In genomic region chr4:141067516-141068046, GRCm38 (mm10) we compare ENCODE assay signal across 9 mouse cellular contexts. TPM values are rescaled to one million over a fixed set of nuclear protein-coding genes. Genes with fewer than 3 reads are reported as not detected.
DNase-seq lines count a peak whose midpoint lies in the region; ATAC-seq and TF ChIP-seq lines count a peak whose summit lies in the region.
"Had no signal": no experiment of that assay in that cellular context is flagged by ENCODE, and none has a peak within 500 bp of the region (broad histone marks: within the 10 kb centered on the region; RNA-seq: fewer than 3 reads in every experiment).

No protein-coding gene starts in this region.

- ATAC-seq in forebrain, embryonic 12.5 days (ENCODE audit: low FRiP score), result no peak
- no peak for ATAC-seq in forebrain, embryonic 11.5 days (replicated peaks; ENCODE audit: low FRiP score)
- no peak for ATAC-seq in hindbrain, embryonic 14.5 days (ENCODE audit: low FRiP score)
- no peak for ATAC-seq in hindbrain, embryonic 12.5 days (ENCODE audit: low FRiP score)
- ATAC-seq in lung, embryonic 14.5 days (ENCODE audit: insufficient read depth), result no peak
- ATAC-seq in liver, embryonic 15.5 days (ENCODE audit: insufficient read depth), result no peak
- ATAC-seq: midbrain, embryonic 16.5 days had no signal

- 91% methylated on average over 9 of the region's 9 CpGs for WGBS in forebrain, embryonic 12.5 days
- WGBS in forebrain, embryonic 11.5 days, result 87% methylated on average over 9 of the region's 9 CpGs
- 78% methylated on average over 9 of the region's 9 CpGs for WGBS in hindbrain, embryonic 14.5 days
- 87% methylated on average over 9 of the region's 9 CpGs for WGBS in hindbrain, embryonic 12.5 days
- WGBS in lung, embryonic 14.5 days, result 67% methylated on average over 9 of the region's 9 CpGs
- WGBS in liver, embryonic 15.5 days (ENCODE audit: insufficient replicate concordance), result 84% methylated on average over 9 of the region's 9 CpGs

- H3K4me2 ChIP-seq in forebrain, embryonic 12.5 days, result no peak overlapping the region
- no peak overlapping the region for H3K4me2 ChIP-seq in forebrain, embryonic 11.5 days (ENCODE audit: low read depth, low read length, severe bottlenecking)
- H3K4me2 ChIP-seq in hindbrain, embryonic 14.5 days (replicated peaks), result no peak overlapping the region
- H3K4me2 ChIP-seq in hindbrain, embryonic 12.5 days (replicated peaks), result no peak overlapping the region
- H3K4me2 ChIP-seq in lung, embryonic 14.5 days, result no peak overlapping the region
- H3K4me2 ChIP-seq in liver, embryonic 15.5 days, result no peak overlapping the region

- H3K27ac ChIP-seq in forebrain, embryonic 12.5 days, result no peak overlapping the region
- H3K27ac ChIP-seq in forebrain, embryonic 11.5 days (ENCODE audit: low read depth, low read length), result no peak overlapping the region
- peak overlapping the region; percentile 69; the same call in 1 of the 2 replicates for H3K27ac ChIP-seq in hindbrain, embryonic 14.5 days
- no peak overlapping the region for H3K27ac ChIP-seq in hindbrain, embryonic 12.5 days
- H3K27ac ChIP-seq in lung, embryonic 14.5 days (ENCODE audit: low read depth), result peak overlapping the region; percentile 83; the same call in 1 of the 2 replicates
- H3K27ac ChIP-seq in liver, embryonic 15.5 days (replicated peaks), result 0 out of 2 replicates have a peak overlapping the region, but pooled peaks have one; percentile 68

- TF ChIP-seq CTCF in lung, embryonic 14.5 days (IDR thresholded peaks at IDR 0.05; ENCODE audit: low read depth), result no peak

- no peaks in the 10 kb centered on the region for H3K9me3 ChIP-seq in forebrain, embryonic 12.5 days
- no peaks in the 10 kb centered on the region for H3K9me3 ChIP-seq in forebrain, embryonic 11.5 days (ENCODE audit: control insufficient read depth, low read length)
- H3K9me3 ChIP-seq in hindbrain, embryonic 14.5 days (ENCODE audit: control insufficient read depth, low read length), result no peaks in the 10 kb centered on the region
- H3K9me3 ChIP-seq in hindbrain, embryonic 12.5 days (replicated peaks), result no peaks in the 10 kb centered on the region
- H3K9me3 ChIP-seq in lung, embryonic 14.5 days (ENCODE audit: low read depth, low read length), result no peaks in the 10 kb centered on the region
- no peaks in the 10 kb centered on the region for H3K9me3 ChIP-seq in liver, embryonic 15.5 days (replicated peaks)

- H3K4me1 ChIP-seq in forebrain, embryonic 12.5 days, result no peaks in the 10 kb centered on the region
- no peaks in the 10 kb centered on the region for H3K4me1 ChIP-seq in forebrain, embryonic 11.5 days (replicated peaks; ENCODE audit: control insufficient read depth, insufficient read depth, low read length)
- 0 out of 2 replicates have a peak, but pooled peaks cover 3% of the 10 kb centered on the region for H3K4me1 ChIP-seq in hindbrain, embryonic 14.5 days (replicated peaks; ENCODE audit: control insufficient read depth, insufficient read depth, low read length)
- no peaks in the 10 kb centered on the region for H3K4me1 ChIP-seq in hindbrain, embryonic 12.5 days
- H3K4me1 ChIP-seq in lung, embryonic 14.5 days (ENCODE audit: insufficient read depth), result peaks cover 8% of the 10 kb centered on the region; the same call in 1 of the 2 replicates
- H3K4me1 ChIP-seq in liver, embryonic 15.5 days (replicated peaks), result peaks cover 55% of the 10 kb centered on the region

- peaks cover 68% of the 10 kb centered on the region for H3K36me3 ChIP-seq in forebrain, embryonic 12.5 days (replicated peaks)
- H3K36me3 ChIP-seq in forebrain, embryonic 11.5 days (ENCODE audit: control insufficient read depth, insufficient read depth, low read length), result peaks cover 12% of the 10 kb centered on the region; the same call in 1 of the 2 replicates
- H3K36me3 ChIP-seq in hindbrain, embryonic 14.5 days (replicated peaks; ENCODE audit: control insufficient read depth, insufficient read depth), result peaks cover 71% of the 10 kb centered on the region
- peaks cover 69% of the 10 kb centered on the region for H3K36me3 ChIP-seq in hindbrain, embryonic 12.5 days
- H3K36me3 ChIP-seq in lung, embryonic 14.5 days (ENCODE audit: insufficient read depth), result peaks cover 70% of the 10 kb centered on the region
- peaks cover 79% of the 10 kb centered on the region for H3K36me3 ChIP-seq in liver, embryonic 15.5 days (replicated peaks)

- H3K4me3 ChIP-seq in forebrain, embryonic 12.5 days (replicated peaks), result no peak overlapping the region
- H3K4me3 ChIP-seq in forebrain, embryonic 11.5 days (ENCODE audit: low read depth, low read length), result no peak overlapping the region
- no peak overlapping the region for H3K4me3 ChIP-seq in hindbrain, embryonic 14.5 days (replicated peaks; ENCODE audit: low read length)
- H3K4me3 ChIP-seq in hindbrain, embryonic 12.5 days, result no peak overlapping the region
- no peak overlapping the region for H3K4me3 ChIP-seq in lung, embryonic 14.5 days (ENCODE audit: low read depth, low read length)
- no peak overlapping the region for H3K4me3 ChIP-seq in liver, embryonic 15.5 days (replicated peaks)

- H3K27me3 ChIP-seq in forebrain, embryonic 12.5 days, result no peaks in the 10 kb centered on the region
- H3K27me3 ChIP-seq in forebrain, embryonic 11.5 days (ENCODE audit: control insufficient read depth, insufficient read depth, low read length), result no peaks in the 10 kb centered on the region
- no peaks in the 10 kb centered on the region for H3K27me3 ChIP-seq in hindbrain, embryonic 14.5 days (ENCODE audit: control insufficient read depth, insufficient read depth, low read length)
- H3K27me3 ChIP-seq in hindbrain, embryonic 12.5 days, result no peaks in the 10 kb centered on the region
- no peaks in the 10 kb centered on the region for H3K27me3 ChIP-seq in lung, embryonic 14.5 days (ENCODE audit: insufficient read depth, low read length)
- H3K27me3 ChIP-seq in liver, embryonic 15.5 days, result no peaks in the 10 kb centered on the region

- H3K9ac ChIP-seq in forebrain, embryonic 12.5 days, result 0 out of 2 replicates have a peak overlapping the region, but pooled peaks have one; percentile 33
- no peak overlapping the region for H3K9ac ChIP-seq in forebrain, embryonic 11.5 days (ENCODE audit: low read length)
- no peak overlapping the region for H3K9ac ChIP-seq in hindbrain, embryonic 14.5 days
- no peak overlapping the region for H3K9ac ChIP-seq in hindbrain, embryonic 12.5 days
- H3K9ac ChIP-seq in lung, embryonic 14.5 days, result no peak overlapping the region
- H3K9ac ChIP-seq in liver, embryonic 15.5 days, result no peak overlapping the region

- DNase-seq in forebrain, embryonic 11.5 days (ENCODE audit: low spot score), result no peak
- no peak for DNase-seq in hindbrain, embryonic 14.5 days (ENCODE audit: low spot score)
- DNase-seq in lung, embryonic 14.5 days, result no peak
- DNase-seq in lung, postnatal 36 days, result no peak
- DNase-seq: thymus, postnatal 25 days had no signal

RNA-seq across cellular contexts. Expression of gene Crocc, which starts 7.2 kb away (rescaled TPM):
- 15.4 and 17.4 TPM in 2 replicates for polyA plus RNA-seq in forebrain, embryonic 12.5 days (2016; fragmentation: Nextera tagmentation; extraction: Ambion mirVana)
- polyA plus RNA-seq in forebrain, embryonic 11.5 days (2014; fragmentation: Nextera tagmentation; extraction: Ambion mirVana), result 14.3 and 15.3 TPM in 2 replicates
- polyA plus RNA-seq in hindbrain, embryonic 14.5 days (2014; fragmentation: Nextera tagmentation; extraction: Ambion mirVana), result 5.0 and 5.4 TPM in 2 replicates
- 13.2 and 14.1 TPM in 2 replicates for polyA plus RNA-seq in hindbrain, embryonic 12.5 days (2016; fragmentation: Nextera tagmentation; extraction: Ambion mirVana)
- polyA plus RNA-seq in lung, embryonic 14.5 days (2014; fragmentation: Nextera tagmentation; extraction: Ambion mirVana), result 7.4 and 9.8 TPM in 2 replicates
- 0.77 and 0.88 TPM in 2 replicates for polyA plus RNA-seq in liver, embryonic 15.5 days (2015; fragmentation: Nextera tagmentation; extraction: Ambion mirVana)

RNA-seq across cellular contexts. Expression of gene Necap2, which starts 10.6 kb away (rescaled TPM):
- polyA plus RNA-seq in forebrain, embryonic 12.5 days (2016; fragmentation: Nextera tagmentation; extraction: Ambion mirVana), result 52.7 and 56.8 TPM in 2 replicates
- 50.0 and 51.2 TPM in 2 replicates for polyA plus RNA-seq in forebrain, embryonic 11.5 days (2014; fragmentation: Nextera tagmentation; extraction: Ambion mirVana)
- 44.2 and 46.9 TPM in 2 replicates for polyA plus RNA-seq in hindbrain, embryonic 14.5 days (2014; fragmentation: Nextera tagmentation; extraction: Ambion mirVana)
- polyA plus RNA-seq in hindbrain, embryonic 12.5 days (2016; fragmentation: Nextera tagmentation; extraction: Ambion mirVana), result 57.6 and 60.7 TPM in 2 replicates
- 88.9 and 93.6 TPM in 2 replicates for polyA plus RNA-seq in lung, embryonic 14.5 days (2014; fragmentation: Nextera tagmentation; extraction: Ambion mirVana)
- 97.2 and 98.6 TPM in 2 replicates for polyA plus RNA-seq in liver, embryonic 15.5 days (2015; fragmentation: Nextera tagmentation; extraction: Ambion mirVana)

RNA-seq across cellular contexts. Expression of gene Spata21, which starts 20.6 kb away (rescaled TPM):
- polyA plus RNA-seq in forebrain, embryonic 12.5 days (2016; fragmentation: Nextera tagmentation; extraction: Ambion mirVana), result 0.26 TPM in 1 of 2 replicates, not detected in the other
- polyA plus RNA-seq in forebrain, embryonic 11.5 days (2014; fragmentation: Nextera tagmentation; extraction: Ambion mirVana), result not detected in 2 replicates
- 0.46 and 0.96 TPM in 2 replicates for polyA plus RNA-seq in hindbrain, embryonic 14.5 days (2014; fragmentation: Nextera tagmentation; extraction: Ambion mirVana)
- polyA plus RNA-seq in hindbrain, embryonic 12.5 days (2016; fragmentation: Nextera tagmentation; extraction: Ambion mirVana), result 0.13 TPM in 1 of 2 replicates, not detected in the other
- 0.20 and 0.34 TPM in 2 replicates for polyA plus RNA-seq in lung, embryonic 14.5 days (2014; fragmentation: Nextera tagmentation; extraction: Ambion mirVana)
- not detected in 2 replicates for polyA plus RNA-seq in liver, embryonic 15.5 days (2015; fragmentation: Nextera tagmentation; extraction: Ambion mirVana)

RNA-seq across cellular contexts. Expression of gene Mfap2, which starts 57.4 kb away (rescaled TPM):
- polyA plus RNA-seq in forebrain, embryonic 12.5 days (2016; fragmentation: Nextera tagmentation; extraction: Ambion mirVana), result 250 and 275 TPM in 2 replicates
- 263 and 298 TPM in 2 replicates for polyA plus RNA-seq in forebrain, embryonic 11.5 days (2014; fragmentation: Nextera tagmentation; extraction: Ambion mirVana)
- 164 and 190 TPM in 2 replicates for polyA plus RNA-seq in hindbrain, embryonic 14.5 days (2014; fragmentation: Nextera tagmentation; extraction: Ambion mirVana)
- 344 and 345 TPM in 2 replicates for polyA plus RNA-seq in hindbrain, embryonic 12.5 days (2016; fragmentation: Nextera tagmentation; extraction: Ambion mirVana)
- 517 and 566 TPM in 2 replicates for polyA plus RNA-seq in lung, embryonic 14.5 days (2014; fragmentation: Nextera tagmentation; extraction: Ambion mirVana)
- polyA plus RNA-seq in liver, embryonic 15.5 days (2015; fragmentation: Nextera tagmentation; extraction: Ambion mirVana), result 17.5 and 21.1 TPM in 2 replicates

Comparison
In these comparisons a context has a peak if more than half of its experiments do, and no peak if none do; other contexts are left out.
1. H3K27ac ChIP-seq: peak in hindbrain, embryonic 14.5 days (single experiment), lung, embryonic 14.5 days (single experiment) and liver, embryonic 15.5 days (single experiment); none in forebrain, embryonic 12.5 days (single experiment), forebrain, embryonic 11.5 days (single experiment) and hindbrain, embryonic 12.5 days (single experiment).